Comparison of ENCODE assay signal across 23 mouse cellular contexts in the genomic region with DNA sequence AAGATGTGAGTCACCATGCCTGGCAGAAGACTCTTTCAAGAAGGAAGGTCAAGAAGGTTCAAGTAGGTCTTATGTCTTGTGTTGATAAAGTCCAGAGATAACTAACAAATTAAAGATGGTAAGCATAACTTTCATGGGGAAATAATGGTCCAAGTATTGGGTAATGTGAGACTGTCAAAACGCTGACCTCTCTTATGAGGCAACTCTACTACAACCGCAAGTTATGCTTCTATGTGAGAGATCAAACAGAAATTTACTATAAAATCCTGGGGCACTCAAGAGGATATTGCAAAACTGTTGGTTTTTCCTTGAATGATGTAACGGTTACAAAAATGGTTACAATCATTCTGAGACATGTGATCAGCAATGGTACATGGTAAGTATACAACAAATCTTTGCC.
"Had no signal": no experiment of that assay in that cellular context is flagged by ENCODE, and none has a peak within 500 bp of the region (broad histone marks: within the 10 kb centered on the region; RNA-seq: fewer than 3 reads in every experiment).

No protein-coding gene starts in this region.

- H3K27ac ChIP-seq: kidney, postnatal 0 days; layer of hippocampus, adult 2 months; limb, embryonic 10.5 days; limb, embryonic 13.5 days; liver, embryonic 15.5 days; midbrain, embryonic 12.5 days; midbrain, embryonic 15.5 days; neural tube, embryonic 12.5 days; neural tube, embryonic 15.5 days; stomach, embryonic 15.5 days had no signal

- H3K9ac ChIP-seq: limb, embryonic 13.5 days; liver, embryonic 15.5 days; midbrain, embryonic 12.5 days; midbrain, embryonic 15.5 days; neural tube, embryonic 12.5 days; neural tube, embryonic 15.5 days; stomach, embryonic 15.5 days had no signal

- H3K27me3 ChIP-seq: limb, embryonic 13.5 days; liver, embryonic 15.5 days; midbrain, embryonic 15.5 days; neural tube, embryonic 12.5 days; neural tube, embryonic 15.5 days; stomach, embryonic 15.5 days had no signal

- DNase-seq: kidney, adult 18-20 months; kidney, adult 9 months; kidney, postnatal 25 days; layer of hippocampus, adult 9-11 months; lung, adult 2 months; lung, postnatal 36 days; retina, postnatal 1 day; right cerebral cortex, postnatal 25 days; spleen, adult 18-20 months; thymus, adult 18-20 months; thymus, postnatal 4 days had no signal

- ATAC-seq: intestine, embryonic 16.5 days; midbrain, embryonic 15.5 days had no signal

- H3K9me3 ChIP-seq: limb, embryonic 10.5 days; limb, embryonic 13.5 days; liver, embryonic 15.5 days; midbrain, embryonic 12.5 days; midbrain, embryonic 15.5 days; neural tube, embryonic 12.5 days; neural tube, embryonic 15.5 days; stomach, embryonic 15.5 days had no signal

- H3K36me3 ChIP-seq: limb, embryonic 10.5 days; limb, embryonic 13.5 days; liver, embryonic 15.5 days; midbrain, embryonic 12.5 days; midbrain, embryonic 15.5 days; neural tube, embryonic 12.5 days; neural tube, embryonic 15.5 days; stomach, embryonic 15.5 days had no signal

- H3K4me3 ChIP-seq: layer of hippocampus, adult 2 months; limb, embryonic 10.5 days; limb, embryonic 13.5 days; liver, embryonic 15.5 days; midbrain, embryonic 12.5 days; midbrain, embryonic 15.5 days; neural tube, embryonic 12.5 days; neural tube, embryonic 15.5 days; stomach, embryonic 15.5 days had no signal

- H3K4me2 ChIP-seq: limb, embryonic 13.5 days; liver, embryonic 11.5 days; liver, embryonic 15.5 days; midbrain, embryonic 12.5 days; midbrain, embryonic 15.5 days; neural tube, embryonic 12.5 days; neural tube, embryonic 15.5 days; stomach, embryonic 15.5 days had no signal

- H3K4me1 ChIP-seq: neural tube, embryonic 12.5 days had no signal
